7 mouse cellular contexts compared by ENCODE assay signal in the genomic region with DNA sequence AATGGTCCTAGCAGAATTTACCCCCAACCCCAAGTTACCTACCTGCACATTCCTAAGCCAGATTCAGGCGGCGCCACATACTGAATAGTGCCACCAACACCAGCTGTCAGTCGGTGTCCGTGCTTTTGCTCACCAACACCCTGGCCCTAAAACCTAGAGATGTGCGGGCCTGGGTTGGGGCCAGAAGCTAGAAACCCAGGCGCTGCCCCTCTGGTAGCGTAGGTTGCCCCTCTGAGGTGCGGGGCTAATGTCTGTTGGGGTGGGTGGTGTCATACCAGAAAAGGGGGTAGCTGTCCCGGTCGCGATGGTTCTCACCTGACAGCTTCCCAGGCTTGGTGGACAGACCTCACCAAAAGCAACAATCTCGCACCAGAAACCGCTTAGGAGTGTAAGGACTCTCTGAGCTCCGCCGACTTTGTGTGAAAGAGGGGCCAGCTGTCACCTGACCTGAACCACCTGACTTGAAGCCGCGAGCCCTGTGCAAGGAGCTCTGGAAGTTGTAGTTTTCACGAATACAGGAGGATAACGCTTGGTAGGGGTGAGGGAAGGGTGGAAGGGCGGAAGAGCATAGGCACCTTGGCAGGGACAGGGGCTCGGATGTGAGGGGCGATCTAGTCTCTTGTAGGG. TPM values are rescaled to one million over a fixed set of nuclear protein-coding genes. Genes with fewer than 3 reads are reported as not detected.
DNase-seq lines count a peak whose midpoint lies in the region; ATAC-seq and TF ChIP-seq lines count a peak whose summit lies in the region.

TSS of gene Ctns (minus strand) at position 440 of the 627 bp plus-strand sequence.

- peak; percentile 77 for DNase-seq in Patski (ENCODE audit: low read depth, low spot score)
- no peak for DNase-seq in hindbrain, embryonic 11.5 days (ENCODE audit: low spot score)
- DNase-seq in layer of hippocampus, postnatal 10 days (ENCODE audit: low spot score in 2 of 2), result no peak
- DNase-seq in retina, postnatal 1 day, result peak; percentile 94

- peak within 1 kb of the TSS; percentile 83 for H3K27ac ChIP-seq in brown adipose tissue, adult 24 weeks (replicated peaks; ENCODE audit: low read depth, low read length)
- no peak within 1 kb of the TSS for H3K27ac ChIP-seq in forebrain, embryonic 13.5 days
- H3K27ac ChIP-seq in hindbrain, embryonic 11.5 days (ENCODE audit: low read depth, low read length), result 0 out of 2 replicates have a peak within 1 kb of the TSS, but pooled peaks have one; percentile 11
- H3K27ac ChIP-seq in lung, embryonic 16.5 days (ENCODE audit: low read length), result peak within 1 kb of the TSS; percentile 30; the same call in 1 of the 2 replicates

- peak within 1 kb of the TSS; percentile 96 for H3K4me2 ChIP-seq in forebrain, embryonic 13.5 days
- H3K4me2 ChIP-seq in hindbrain, embryonic 11.5 days (replicated peaks; ENCODE audit: low read depth, low read length), result peak within 1 kb of the TSS; percentile 92
- H3K4me2 ChIP-seq in lung, embryonic 16.5 days (ENCODE audit: low read depth, low read length), result peak within 1 kb of the TSS; percentile 90

- H3K36me3 ChIP-seq in forebrain, embryonic 13.5 days (ENCODE audit: poor library complexity, severe bottlenecking), result peaks cover 5% of the 10 kb centered on the region
- H3K36me3 ChIP-seq in hindbrain, embryonic 11.5 days (ENCODE audit: control insufficient read depth, insufficient read depth, low read length), result no peaks in the 10 kb centered on the region
- peaks cover 3% of the 10 kb centered on the region; the same call in 1 of the 2 replicates for H3K36me3 ChIP-seq in lung, embryonic 16.5 days (ENCODE audit: control insufficient read depth, insufficient read depth, low read length)

- H3K9ac ChIP-seq in forebrain, embryonic 13.5 days, result peak within 1 kb of the TSS; percentile 77
- peak within 1 kb of the TSS; percentile 65 for H3K9ac ChIP-seq in hindbrain, embryonic 11.5 days (ENCODE audit: low read depth, low read length)
- H3K9ac ChIP-seq in lung, embryonic 16.5 days (ENCODE audit: low read length), result peak within 1 kb of the TSS; percentile 88

- TF ChIP-seq CTCF in Patski (IDR thresholded peaks at IDR 0.05), result no peak

- no peaks in the 10 kb centered on the region for H3K9me3 ChIP-seq in forebrain, embryonic 13.5 days (replicated peaks)
- H3K9me3 ChIP-seq in hindbrain, embryonic 11.5 days (ENCODE audit: control insufficient read depth, low read length), result no peaks in the 10 kb centered on the region
- no peaks in the 10 kb centered on the region for H3K9me3 ChIP-seq in lung, embryonic 16.5 days (ENCODE audit: control insufficient read depth, low read length)

- POLR2A ChIA-PET in Patski (lab: Charles Lee), result interaction anchor here (0.7 to 1.4 kb wide), 5 partner anchors 12 to 25 kb away, joined by 3 to 7 read pairs (median 3); no protein-coding TSS in a partner anchor

- peaks cover 5% of the 10 kb centered on the region; the same call in 1 of the 2 replicates for H3K4me1 ChIP-seq in brown adipose tissue, adult 24 weeks (ENCODE audit: control insufficient read depth, insufficient read depth, insufficient read length, low read length)
- peaks cover 21% of the 10 kb centered on the region for H3K4me1 ChIP-seq in forebrain, embryonic 13.5 days
- no peaks in the 10 kb centered on the region for H3K4me1 ChIP-seq in hindbrain, embryonic 11.5 days (replicated peaks; ENCODE audit: control insufficient read depth, insufficient read depth, low read length)
- H3K4me1 ChIP-seq in lung, embryonic 16.5 days (replicated peaks; ENCODE audit: control insufficient read depth, insufficient read depth, low read length), result peaks cover 12% of the 10 kb centered on the region

- CTCF ChIA-PET in Patski (lab: Charles Lee), result interaction anchor here (1.3 to 1.5 kb wide), 4 partner anchors 8 to 25 kb away, joined by 4 to 5 read pairs (median 4); no protein-coding TSS in a partner anchor

- H3K27me3 ChIP-seq in Patski, result no peaks in the 10 kb centered on the region
- no peaks in the 10 kb centered on the region for H3K27me3 ChIP-seq in forebrain, embryonic 13.5 days
- H3K27me3 ChIP-seq in hindbrain, embryonic 11.5 days (ENCODE audit: control insufficient read depth, insufficient read depth, low read length), result no peaks in the 10 kb centered on the region
- H3K27me3 ChIP-seq in lung, embryonic 16.5 days (ENCODE audit: control insufficient read depth, insufficient read depth, low read depth, low read length), result no peaks in the 10 kb centered on the region

- WGBS in forebrain, embryonic 13.5 days, result 1% methylated on average over 22 of the region's 22 CpGs
- WGBS in hindbrain, embryonic 11.5 days, result 2% methylated on average over 22 of the region's 22 CpGs
- under 1% methylated on average over 22 of the region's 22 CpGs for WGBS in lung, embryonic 16.5 days

- ATAC-seq in Patski, result peak; percentile 97
- peak; percentile 96 for ATAC-seq in forebrain, embryonic 13.5 days
- peak; percentile 95 for ATAC-seq in hindbrain, embryonic 11.5 days (ENCODE audit: low FRiP score)
- ATAC-seq in lung, embryonic 16.5 days (ENCODE audit: low read depth), result peak; percentile 94

- peak within 1 kb of the TSS; percentile 88 for H3K4me3 ChIP-seq in brown adipose tissue, adult 24 weeks (ENCODE audit: insufficient read depth, low read depth, low read length)
- peak within 1 kb of the TSS; percentile 66 for H3K4me3 ChIP-seq in forebrain, embryonic 13.5 days
- H3K4me3 ChIP-seq in hindbrain, embryonic 11.5 days (ENCODE audit: low read depth, low read length), result peak within 1 kb of the TSS; percentile 60
- H3K4me3 ChIP-seq in lung, embryonic 16.5 days (ENCODE audit: low read length), result peak within 1 kb of the TSS; percentile 64

- in situ Hi-C loops in Patski (cut with MboI; ENCODE audit: low pct_unique_long_range_greater_than_20kb), result no loop called here

RNA-seq across cellular contexts. Expression of gene Ctns, which starts in this region (rescaled TPM):
- polyA plus RNA-seq in Patski (2021), result 33.0 TPM
- 8.8 TPM in 2 replicates for polyA plus RNA-seq in brown adipose tissue, adult 24 weeks (2012; ENCODE audit: insufficient read depth, insufficient read length, missing spikeins)
- polyA plus RNA-seq in forebrain, embryonic 13.5 days (2015; fragmentation: Nextera tagmentation; extraction: Ambion mirVana), result 17.0 and 17.8 TPM in 2 replicates
- polyA plus RNA-seq in hindbrain, embryonic 11.5 days (2014; fragmentation: Nextera tagmentation; extraction: Ambion mirVana), result 19.1 and 25.2 TPM in 2 replicates
- 10 to 100 TPM; 18.3 to 18.6 TPM for total RNA-seq in layer of hippocampus, postnatal 10 days (2021)
- polyA plus RNA-seq in lung, embryonic 16.5 days (2015; fragmentation: Nextera tagmentation; extraction: Ambion mirVana), result 14.9 and 16.4 TPM in 2 replicates

Comparison
In these comparisons a context has a peak if more than half of its experiments do, and no peak if none do; other contexts are left out.
1. DNase-seq: peak in Patski (single experiment) and retina, postnatal 1 day (single experiment); none in hindbrain, embryonic 11.5 days (single experiment) and layer of hippocampus, postnatal 10 days (0 of 2).
2. Peak in every context shown above with its lines, with median percentiles within 50 percentile points of each other: ATAC-seq, H3K4me3 ChIP-seq, H3K4me2 ChIP-seq and H3K9ac ChIP-seq.